Mouse (Mus musculus) embryonic facial prominence, embryonic 15.5 days (tissue): ENCODE data around the gene Fam110a. TPM values are rescaled to one million over a fixed set of nuclear protein-coding genes. Genes with fewer than 3 reads are reported as not detected.
A peak's percentile ranks its signal among the peaks of the same experiment; 100 is the strongest.

ENCODE experiments used
- ATAC-seq: fragments of 200-750 bp; cut with Nextera tagmentation; 2 replicates; pipeline ENCODE4 v1.8.0; 2017; ENCODE audit warnings: low read depth, moderate TSS enrichment; ENCODE audit not compliant: insufficient number of reproducible peaks, low FRiP score, low TSS enrichment
- H3K27ac ChIP-seq: fragments of 300-500 bp; sonication (generic); replicated peaks from 2 replicates; pipeline ENCODE4 v1.5.1; 2015; ENCODE audit warnings: mild to moderate bottlenecking, inconsistent platforms
- H3K27me3 ChIP-seq: fragments of 300-500 bp; sonication (generic); 2 replicates; pipeline ENCODE4 v1.6.1; 2015; ENCODE audit warnings: inconsistent platforms
- H3K36me3 ChIP-seq: fragments of 300-500 bp; sonication (generic); 2 replicates; pipeline ENCODE4 v1.6.1; 2015; ENCODE audit warnings: mild to moderate bottlenecking, inconsistent platforms
- H3K4me1 ChIP-seq: fragments of 300-500 bp; sonication (generic); 2 replicates; pipeline ENCODE4 v1.6.1; 2015; ENCODE audit warnings: inconsistent platforms
- H3K4me2 ChIP-seq: fragments of 300-500 bp; sonication (generic); replicated peaks from 2 replicates; pipeline ENCODE4 v1.6.1; 2015; ENCODE audit warnings: mild to moderate bottlenecking, inconsistent platforms
- H3K4me3 ChIP-seq: fragments of 300-500 bp; sonication (generic); replicated peaks from 2 replicates; pipeline ENCODE4 v1.5.1; 2015; ENCODE audit warnings: mild to moderate bottlenecking, inconsistent platforms
- H3K9ac ChIP-seq: fragments of 300-500 bp; sonication (generic); 2 replicates; pipeline ENCODE4 v1.6.1; 2015; ENCODE audit warnings: inconsistent platforms
- H3K9me3 ChIP-seq: fragments of 300-500 bp; sonication (generic); replicated peaks from 2 replicates; pipeline ENCODE4 v1.6.1; 2016; ENCODE audit warnings: inconsistent platforms
- WGBS: fragments of 180-500 bp; shearing (Covaris S2); methylation state at CpG from one replicate; pipeline ENCODE4 v1.1.7; 2015; 5-methylcytosine and 5-hydroxymethylcytosine counted together
- microRNA counts: library from miRNA; unstranded; fragments of <30 nt; microRNA quantifications from one replicate; lab custom pipeline; 2016
- microRNA-seq: library from miRNA; unstranded; fragments of <30 nt; microRNA quantifications from one replicate; pipeline ENCODE4, GENCODE M21; 2016; ENCODE audit warnings: borderline number of aligned reads
- polyA plus RNA-seq: library from polyadenylated mRNA; unstranded; fragments of >200 nt; fragmentation: Nextera tagmentation; extraction: Ambion mirVana; gene quantifications from 2 replicates; pipeline ENCODE4 v1.2.1, GENCODE M21; 2015

Gene Fam110a
- polyA plus RNA-seq, 1 experiment from 2014 or later = 30.7 TPM

DNA sequence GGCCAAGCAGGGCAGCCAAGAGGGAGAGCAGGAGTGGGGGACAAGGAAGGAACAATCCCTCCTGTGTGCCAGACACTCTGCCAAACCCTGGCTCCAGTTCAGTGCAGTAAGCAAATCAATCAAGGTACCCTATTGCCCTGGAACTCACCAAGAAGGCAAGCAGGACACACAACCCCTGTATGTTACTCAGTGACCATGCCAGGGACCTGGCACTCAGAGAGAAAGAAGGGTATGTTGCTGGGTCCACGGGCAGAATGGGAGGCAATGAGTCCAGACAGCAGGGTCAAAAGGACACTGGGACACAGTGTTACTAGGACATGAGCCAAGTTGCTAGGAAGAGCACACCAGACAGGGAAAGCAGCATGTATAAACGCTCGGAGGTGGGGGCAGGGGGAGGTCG lies 54.3 kb downstream of the Fam110a start:
- Histone ChIP-seq H3K27me3 (no peaks in the 10 kb centered on the region), H3K9ac (no peak overlapping the region), H3K36me3 (no peaks in the 10 kb centered on the region), H3K4me3 (no peak overlapping the region), H3K9me3 (no peaks in the 10 kb centered on the region), H3K4me1 (peaks cover 6% of the 10 kb centered on the region), H3K4me2 (no peak overlapping the region), H3K27ac (no peak overlapping the region)
- WGBS = 53% methylated on average over 4 of the region's 4 CpGs
- ATAC-seq = no peak

DNA sequence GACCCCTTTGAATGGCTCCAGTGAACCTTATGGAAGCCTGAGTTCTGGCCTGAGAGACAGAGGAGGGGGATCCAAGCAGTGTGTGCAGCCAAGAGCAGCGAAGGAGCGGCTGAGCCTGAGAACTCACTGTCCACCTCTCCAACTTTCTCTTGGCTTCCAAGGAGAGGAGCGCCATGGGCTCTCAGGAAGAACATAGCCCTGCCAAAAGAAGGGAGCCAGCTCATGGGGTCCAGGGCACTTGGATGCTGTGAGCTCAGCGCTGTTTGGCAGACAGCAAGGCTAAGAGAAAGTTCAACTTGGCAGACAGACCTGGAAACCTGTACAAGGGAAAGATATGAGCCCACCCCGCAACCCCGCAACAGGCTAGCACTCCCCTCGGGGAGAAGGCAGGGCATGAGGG lies 55.7 kb downstream of the Fam110a start:
- no peak overlapping the region for H3K27ac ChIP-seq
- WGBS = 86% methylated on average over 7 of the region's 7 CpGs
- H3K4me3 ChIP-seq = no peak overlapping the region
- H3K9ac ChIP-seq = no peak overlapping the region
- no peaks in the 10 kb centered on the region for H3K27me3 ChIP-seq
- no peak overlapping the region for H3K4me2 ChIP-seq
- no peak for ATAC-seq
- no peaks in the 10 kb centered on the region for H3K36me3 ChIP-seq
- no peaks in the 10 kb centered on the region for H3K9me3 ChIP-seq
- peaks cover 6% of the 10 kb centered on the region for H3K4me1 ChIP-seq

DNA sequence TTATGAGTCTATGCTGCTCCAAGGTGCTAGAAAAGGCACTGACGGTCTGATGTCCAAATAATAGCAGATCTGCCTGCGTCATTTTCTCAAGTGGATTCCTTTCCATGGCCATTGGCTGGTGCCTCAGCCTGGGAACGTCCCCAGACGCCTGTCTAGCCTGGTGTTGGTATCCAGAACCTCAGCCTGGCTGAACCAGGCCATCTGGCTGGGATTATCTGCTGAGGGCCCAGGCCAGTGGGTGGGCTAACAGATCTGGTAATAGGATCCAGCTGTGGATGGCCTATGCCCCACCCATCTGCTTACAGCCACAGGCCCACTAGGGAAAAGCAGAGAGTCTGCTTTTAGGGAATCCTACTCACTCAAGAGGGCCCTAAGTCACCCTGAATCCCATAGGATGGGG lies 58.4 kb downstream of the Fam110a start:
- ATAC-seq = peak; percentile 48; the same call in 1 of the 2 replicates
- H3K9me3 ChIP-seq = no peaks in the 10 kb centered on the region
- no peaks in the 10 kb centered on the region for H3K36me3 ChIP-seq
- no peak overlapping the region for H3K4me2 ChIP-seq
- 26% methylated on average over 4 of the region's 4 CpGs for WGBS
- no peaks in the 10 kb centered on the region for H3K27me3 ChIP-seq
- no peak overlapping the region for H3K4me3 ChIP-seq
- peaks cover 6% of the 10 kb centered on the region for H3K4me1 ChIP-seq
- no peak overlapping the region for H3K9ac ChIP-seq
- no peak overlapping the region for H3K27ac ChIP-seq

DNA sequence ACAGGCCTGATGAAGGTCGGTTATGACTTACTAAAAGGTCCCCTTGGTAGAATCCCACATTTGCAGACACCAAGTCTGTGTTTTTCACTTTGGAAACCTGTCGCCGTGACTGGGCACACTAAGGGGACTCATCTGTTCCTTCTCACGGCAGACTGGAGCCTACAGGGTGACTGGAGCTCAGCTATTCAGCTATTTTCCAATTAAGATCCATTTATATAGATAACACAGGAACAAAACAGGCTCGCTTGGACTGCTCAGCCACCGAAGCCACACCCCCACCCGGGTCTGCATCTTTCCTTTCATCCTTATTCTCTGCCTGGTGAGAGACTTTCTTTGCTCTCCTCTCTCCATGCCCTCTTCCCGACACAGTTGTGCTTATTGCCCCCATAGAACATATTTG lies 59.0 kb downstream of the Fam110a start:
- H3K4me2 ChIP-seq = no peak overlapping the region
- 41% methylated on average over 8 of the region's 8 CpGs for WGBS
- no peaks in the 10 kb centered on the region for H3K27me3 ChIP-seq
- no peak for ATAC-seq
- H3K4me3 ChIP-seq = no peak overlapping the region
- no peaks in the 10 kb centered on the region for H3K36me3 ChIP-seq
- H3K27ac ChIP-seq = no peak overlapping the region
- no peak overlapping the region for H3K9ac ChIP-seq
- peaks cover 12% of the 10 kb centered on the region for H3K4me1 ChIP-seq
- no peaks in the 10 kb centered on the region for H3K9me3 ChIP-seq

MicroRNAs encoded within 50 kb of the gene (microRNA counts, 519-probe panel; counts per million panel counts)
- microRNA mmu-miR-1953 (lab: Ali Mortazavi, UCI) = 1,355 counts per million, percentile 8 among the panel's probes with 10 or more counts

Small RNA genes within 50 kb of the gene (microRNA-seq; reads per million reads assigned to microRNA genes)
- gene Mir1953 = not detected

Other genes starting within 250 kb of the Fam110a start
- gene Psmf1, start 236.0 kb downstream of the Fam110a start, polyA plus RNA-seq = 39.6 and 41.8 TPM in 2 replicates
- gene Rspo4, start 137.3 kb downstream of the Fam110a start, polyA plus RNA-seq = 3.0 and 3.3 TPM in 2 replicates
- gene Angpt4, start 69.0 kb downstream of the Fam110a start, polyA plus RNA-seq = 1.4 and 2.8 TPM in 2 replicates
- 5.9 and 6.3 TPM in 2 replicates for gene Slc52a3, start 16.3 kb upstream of the Fam110a start, polyA plus RNA-seq
- gene Scrt2, start 101.3 kb upstream of the Fam110a start, polyA plus RNA-seq = 0.09 TPM in 1 of 2 replicates, not detected in the other
- 11.0 and 11.5 TPM in 2 replicates for gene Srxn1, start 125.3 kb upstream of the Fam110a start, polyA plus RNA-seq
- gene Tcf15, start 163.3 kb upstream of the Fam110a start, polyA plus RNA-seq = 5.5 and 6.5 TPM in 2 replicates
- gene Csnk2a1, start 246.6 kb upstream of the Fam110a start, polyA plus RNA-seq = 87.0 and 87.5 TPM in 2 replicates